Mouse (Mus musculus): Measurements from ENCODE around the gene Slc35g3. TPM values are rescaled to one million over a fixed set of nuclear protein-coding genes. Genes with fewer than 3 reads are reported as not detected.
"Not testable (repeated sequence)": the region's sequence is repeated elsewhere in the genome, so short reads cannot be mapped to it uniquely, and the experiment has no call there.

Slc35g3 gene
- polyA plus RNA-seq, 1 experiment: not detected

- peaks cover 30% of the 10 kb centered on the region for H3K4me1 ChIP-seq (ENCODE audit: control insufficient read depth, insufficient read depth, low read length)
Observed at GRCm38 (mm10) chr11:69758090-69758456, 3.7 kb downstream of the Slc35g3 start.

DNA sequence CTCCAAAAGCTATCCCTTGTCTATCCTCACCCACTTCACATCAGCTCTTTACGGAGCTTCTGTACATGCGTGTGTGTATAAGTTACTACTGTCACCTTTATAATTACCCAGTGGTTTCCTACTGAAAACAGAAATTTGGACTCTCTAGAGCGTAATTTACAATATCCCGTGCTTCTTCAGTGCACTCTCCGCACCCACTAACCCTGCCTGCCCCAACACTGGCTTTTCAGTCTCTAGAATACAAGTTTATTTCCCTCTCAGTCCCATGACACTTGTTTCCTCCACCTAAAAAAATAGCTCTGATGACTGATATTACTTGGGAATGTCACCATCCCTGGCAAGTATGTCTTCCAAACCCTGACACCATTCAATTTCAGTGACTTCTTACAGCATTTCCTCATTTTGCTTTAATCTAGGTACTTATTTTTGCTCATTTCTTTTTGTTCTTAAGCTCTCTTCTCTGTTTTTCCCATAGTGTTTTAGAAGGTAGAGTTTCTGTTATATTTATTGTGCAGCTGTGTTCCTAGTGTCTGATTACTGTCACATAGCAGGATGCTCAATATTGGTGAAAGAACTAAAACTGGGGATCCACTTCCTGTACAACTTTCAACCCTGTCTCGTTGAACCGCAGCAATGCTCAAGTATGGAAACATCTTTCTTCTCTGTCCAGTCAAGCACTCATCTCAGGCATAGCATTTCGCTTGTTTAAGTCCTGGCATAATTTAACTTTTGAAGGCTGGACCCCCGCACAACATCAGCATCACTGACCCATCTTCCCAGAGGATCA lies 4.3 kb downstream of the Slc35g3 start:
- Histone ChIP-seq H3K4me3 (ENCODE audit: insufficient read depth, low read length) (peak overlapping the region; percentile 69), H3K4me1 (ENCODE audit: control insufficient read depth, insufficient read depth, low read length) (peaks cover 36% of the 10 kb centered on the region), H3K27ac (ENCODE audit: insufficient read depth, low read depth, low read length) (peak overlapping the region; percentile 94)
- no peak for TF ChIP-seq CTCF (IDR thresholded peaks at IDR 0.05; ENCODE audit: low read depth, low read length)
- no peak for TF ChIP-seq POLR2A (IDR thresholded peaks at IDR 0.05; ENCODE audit: borderline replicate concordance, low read depth, low read length)

More at GRCm38 (mm10) chr11:69758090-69758456, 3.7 kb downstream of the Slc35g3 start:
- TF ChIP-seq CTCF (IDR thresholded peaks at IDR 0.05; ENCODE audit: low read depth, low read length): no peak
- no peak for TF ChIP-seq POLR2A (IDR thresholded peaks at IDR 0.05; ENCODE audit: borderline replicate concordance, low read depth, low read length)
- Histone ChIP-seq H3K27ac (ENCODE audit: insufficient read depth, low read depth, low read length) (peak overlapping the region; percentile 94), H3K4me3 (ENCODE audit: insufficient read depth, low read length) (peak overlapping the region; percentile 69)

GRCm38 (mm10) chr11:69754701-69755100 lies 7.1 kb downstream of the Slc35g3 start:
- H3K4me3 ChIP-seq (ENCODE audit: insufficient read depth, low read length): no peak overlapping the region
- no peak for TF ChIP-seq POLR2A (IDR thresholded peaks at IDR 0.05; ENCODE audit: borderline replicate concordance, low read depth, low read length)
- no peak for TF ChIP-seq CTCF (IDR thresholded peaks at IDR 0.05; ENCODE audit: low read depth, low read length)
- peaks cover 22% of the 10 kb centered on the region for H3K4me1 ChIP-seq (ENCODE audit: control insufficient read depth, insufficient read depth, low read length)
- H3K27ac ChIP-seq (ENCODE audit: insufficient read depth, low read depth, low read length): no peak overlapping the region

- H3K4me3 ChIP-seq (ENCODE audit: insufficient read depth, low read length): no peak overlapping the region
- no peak overlapping the region for H3K27ac ChIP-seq (ENCODE audit: insufficient read depth, low read depth, low read length)
- peaks cover 22% of the 10 kb centered on the region for H3K4me1 ChIP-seq (ENCODE audit: control insufficient read depth, insufficient read depth, low read length)
- no peak for TF ChIP-seq POLR2A (IDR thresholded peaks at IDR 0.05; ENCODE audit: borderline replicate concordance, low read depth, low read length)
- TF ChIP-seq CTCF (IDR thresholded peaks at IDR 0.05; ENCODE audit: low read depth, low read length): no peak
Observed at GRCm38 (mm10) chr11:69754233-69754632, 7.5 kb downstream of the Slc35g3 start.

DNA sequence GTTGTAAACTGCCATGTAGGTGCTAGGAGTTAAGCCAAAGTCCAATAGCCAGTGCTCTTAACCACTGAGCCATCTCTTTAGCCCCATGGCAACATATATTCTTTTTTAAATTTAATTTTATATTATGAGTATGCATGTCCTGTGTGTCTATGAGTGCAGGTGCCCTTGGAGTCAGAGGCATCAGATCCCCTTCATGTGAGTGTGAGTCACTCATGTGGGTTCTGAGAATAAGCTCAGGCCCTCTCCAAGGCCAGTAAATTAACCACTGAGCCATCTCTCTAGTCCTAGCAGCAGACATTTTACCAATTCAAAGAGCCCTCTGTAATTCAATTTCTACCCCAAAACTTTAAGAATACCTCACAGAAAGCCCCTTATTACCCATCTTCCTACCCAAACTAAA lies 9.1 kb downstream of the Slc35g3 start:
- Histone ChIP-seq H3K4me1 (ENCODE audit: control insufficient read depth, insufficient read depth, low read length) (peaks cover 22% of the 10 kb centered on the region), H3K4me3 (ENCODE audit: insufficient read depth, low read length) (no peak overlapping the region), H3K27ac (ENCODE audit: insufficient read depth, low read depth, low read length) (peak overlapping the region; percentile 70)
- TF ChIP-seq CTCF (IDR thresholded peaks at IDR 0.05; ENCODE audit: low read depth, low read length): no peak
- no peak for TF ChIP-seq POLR2A (IDR thresholded peaks at IDR 0.05; ENCODE audit: borderline replicate concordance, low read depth, low read length)

GRCm38 (mm10) chr11:69751635-69752034 lies 10.1 kb downstream of the Slc35g3 start:
- H3K4me1 ChIP-seq (ENCODE audit: control insufficient read depth, insufficient read depth, low read length): peaks cover 22% of the 10 kb centered on the region
- TF ChIP-seq CTCF (IDR thresholded peaks at IDR 0.05; ENCODE audit: low read depth, low read length) (no peak), POLR2A (IDR thresholded peaks at IDR 0.05; ENCODE audit: borderline replicate concordance, low read depth, low read length) (no peak)
- no peak overlapping the region for H3K4me3 ChIP-seq (ENCODE audit: insufficient read depth, low read length)
- H3K27ac ChIP-seq (ENCODE audit: insufficient read depth, low read depth, low read length): no peak overlapping the region

DNA sequence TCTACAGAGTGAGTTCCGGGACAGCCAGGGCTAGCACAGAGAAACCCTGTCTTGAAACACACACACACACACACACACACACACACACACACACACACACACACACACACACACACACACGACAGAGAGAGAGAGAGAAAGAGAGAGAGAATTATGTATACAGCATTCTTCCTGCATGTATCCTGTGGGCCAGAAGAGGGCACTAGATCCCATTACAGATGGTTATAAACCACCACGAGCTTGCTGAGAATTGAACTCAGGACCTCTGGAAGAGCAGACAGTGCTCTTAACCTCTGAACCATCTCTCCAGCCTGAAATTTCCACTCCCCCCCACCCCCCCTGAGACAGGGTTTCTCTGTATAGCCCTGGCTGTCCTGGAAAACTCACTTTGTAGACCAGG lies 30.4 kb downstream of the Slc35g3 start:
- H3K4me1 ChIP-seq (ENCODE audit: control insufficient read depth, insufficient read depth, low read length); H3K27ac ChIP-seq (ENCODE audit: insufficient read depth, low read depth, low read length); H3K4me3 ChIP-seq (ENCODE audit: insufficient read depth, low read length): not testable (repeated sequence)

GRCm38 (mm10) chr11:69729063-69729462 lies 32.7 kb downstream of the Slc35g3 start:
- TF ChIP-seq POLR2A (IDR thresholded peaks at IDR 0.05; ENCODE audit: borderline replicate concordance, low read depth, low read length) (no peak), CTCF (IDR thresholded peaks at IDR 0.05; ENCODE audit: low read depth, low read length) (no peak)
- Histone ChIP-seq H3K27ac (ENCODE audit: insufficient read depth, low read depth, low read length) (no peak overlapping the region), H3K4me1 (ENCODE audit: control insufficient read depth, insufficient read depth, low read length) (peaks cover 3% of the 10 kb centered on the region; the same call in 1 of the 2 replicates), H3K4me3 (ENCODE audit: insufficient read depth, low read length) (no peak overlapping the region)

GRCm38 (mm10) chr11:69725951-69726350 lies 35.8 kb downstream of the Slc35g3 start:
- TF ChIP-seq POLR2A (IDR thresholded peaks at IDR 0.05; ENCODE audit: borderline replicate concordance, low read depth, low read length) (no peak), CTCF (IDR thresholded peaks at IDR 0.05; ENCODE audit: low read depth, low read length) (no peak)
- Histone ChIP-seq H3K4me1 (ENCODE audit: control insufficient read depth, insufficient read depth, low read length) (peaks cover 3% of the 10 kb centered on the region; the same call in 1 of the 2 replicates), H3K4me3 (ENCODE audit: insufficient read depth, low read length) (no peak overlapping the region), H3K27ac (ENCODE audit: insufficient read depth, low read depth, low read length) (no peak overlapping the region)

GRCm38 (mm10) chr11:69723074-69723473 lies 38.7 kb downstream of the Slc35g3 start:
- TF ChIP-seq CTCF (IDR thresholded peaks at IDR 0.05; ENCODE audit: low read depth, low read length) (no peak), POLR2A (IDR thresholded peaks at IDR 0.05; ENCODE audit: borderline replicate concordance, low read depth, low read length) (no peak)
- Histone ChIP-seq H3K4me3 (ENCODE audit: insufficient read depth, low read length) (no peak overlapping the region), H3K27ac (ENCODE audit: insufficient read depth, low read depth, low read length) (no peak overlapping the region), H3K4me1 (ENCODE audit: control insufficient read depth, insufficient read depth, low read length) (peaks cover 3% of the 10 kb centered on the region; the same call in 1 of the 2 replicates)

Measured in bone marrow macrophage, adult 2 months (primary cell).